17 mouse cellular contexts compared by ENCODE assay signal in genomic region chr3:152482182-152482581, GRCm38 (mm10).
"Had no signal": no experiment of that assay in that cellular context is flagged by ENCODE, and none has a peak within 500 bp of the region (broad histone marks: within the 10 kb centered on the region; RNA-seq: fewer than 3 reads in every experiment).

No protein-coding gene starts in this region.

- ATAC-seq: midbrain, embryonic 13.5 days; midbrain, embryonic 16.5 days had no signal

- DNase-seq: liver, embryonic 13.5 days; lung, adult 18-20 months; lung, embryonic 14.5 days; lung, postnatal 10 days; lung, postnatal 4 days; right cerebral cortex, postnatal 14 days; thymus, adult 2 months; thymus, postnatal 25 days; thymus, postnatal 4 days had no signal

- H3K9ac ChIP-seq: liver, embryonic 13.5 days; liver, embryonic 15.5 days; lung, embryonic 14.5 days; midbrain, embryonic 13.5 days; neural tube, embryonic 12.5 days; stomach, embryonic 15.5 days had no signal

- H3K36me3 ChIP-seq: liver, embryonic 13.5 days; liver, embryonic 15.5 days; midbrain, embryonic 10.5 days; midbrain, embryonic 13.5 days; neural tube, embryonic 12.5 days; stomach, embryonic 15.5 days had no signal

- H3K27me3 ChIP-seq: liver, embryonic 13.5 days; liver, embryonic 15.5 days; neural tube, embryonic 12.5 days; stomach, embryonic 15.5 days had no signal

- H3K4me2 ChIP-seq: liver, embryonic 13.5 days; liver, embryonic 15.5 days; lung, embryonic 14.5 days; midbrain, embryonic 13.5 days; neural tube, embryonic 12.5 days; stomach, embryonic 15.5 days had no signal

- H3K4me3 ChIP-seq: liver, embryonic 13.5 days; liver, embryonic 15.5 days; midbrain, embryonic 10.5 days; midbrain, embryonic 13.5 days; myocyte; neural tube, embryonic 12.5 days; stomach, embryonic 15.5 days had no signal

- H3K27ac ChIP-seq: liver, embryonic 13.5 days; liver, embryonic 15.5 days; midbrain, embryonic 10.5 days; midbrain, embryonic 13.5 days; neural tube, embryonic 12.5 days; stomach, embryonic 15.5 days; stomach, postnatal 0 days had no signal

- H3K9me3 ChIP-seq: liver, embryonic 13.5 days; liver, embryonic 15.5 days; midbrain, embryonic 13.5 days; neural tube, embryonic 12.5 days; stomach, embryonic 15.5 days had no signal
